Mouse (Mus musculus): ENCODE data around the gene Lgals3bp. TPM values are rescaled to one million over a fixed set of nuclear protein-coding genes. Genes with fewer than 3 reads are reported as not detected.

The Lgals3bp gene
- total RNA-seq, 1 experiment from 2014 or later: 16.5 TPM

- no peak for ATAC-seq (ENCODE audit: extremely low read depth, insufficient number of reproducible peaks, low FRiP score, poor library complexity, severe bottlenecking)
These were observed 58.3 kb downstream of the Lgals3bp start for GRCm38 (mm10) chr11:118343629-118344028.

Other genes with a start within 250 kb of the Lgals3bp start
- gene Cyth1, start 153.5 kb downstream of the Lgals3bp start, total RNA-seq (2017): 155 and 192 TPM in 2 replicates
- 20.4 and 26.2 TPM in 2 replicates for gene Usp36, start 111.8 kb downstream of the Lgals3bp start, total RNA-seq (2017)
- gene Cep295nl, start 59.6 kb downstream of the Lgals3bp start, total RNA-seq (2017): 3.9 and 4.4 TPM in 2 replicates
- 51.2 and 61.9 TPM in 2 replicates for gene Timp2, start 46.4 kb downstream of the Lgals3bp start, total RNA-seq (2017)
- gene Cant1, start 17.0 kb upstream of the Lgals3bp start, total RNA-seq (2017): 30.5 and 34.5 TPM in 2 replicates
- not detected in 2 replicates for gene C1qtnf1, start 26.1 kb upstream of the Lgals3bp start, total RNA-seq (2017)
- gene Engase, start 74.7 kb upstream of the Lgals3bp start, total RNA-seq (2017): 3.0 and 4.8 TPM in 2 replicates

All from neutrophil, adult 5-6 weeks (primary cell).